Mouse (Mus musculus): ENCODE results near the gene Olfr591. TPM values are rescaled to one million over a fixed set of nuclear protein-coding genes. Genes with fewer than 3 reads are reported as not detected.
"Not testable (repeated sequence)": the region's sequence is repeated elsewhere in the genome, so short reads cannot be mapped to it uniquely, and the experiment has no call there.

Olfr591 gene
- polyA plus RNA-seq (2015; fragmentation: Nextera tagmentation; extraction: Ambion mirVana), result not detected in 2 replicates

DNA sequence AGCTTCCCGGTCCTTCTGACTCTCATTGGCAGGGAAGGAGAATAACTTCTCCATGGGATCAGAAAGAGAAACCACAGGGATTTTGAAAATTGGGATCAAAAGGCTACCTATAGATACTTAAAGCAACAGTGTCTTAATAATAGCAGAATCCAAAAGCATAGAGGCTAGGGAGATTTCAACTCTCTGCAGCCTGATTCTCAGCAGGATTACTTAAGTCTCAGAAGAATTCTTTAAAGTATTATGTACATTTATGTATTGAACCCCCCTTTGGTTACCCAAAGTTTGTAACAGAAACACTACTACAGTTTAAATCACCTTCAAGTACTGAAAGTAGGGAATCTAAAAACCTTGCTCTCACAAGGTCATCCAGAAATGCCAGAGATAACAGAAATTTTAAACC is at the start of gene Olfr591:
Gene Olfr591, minus strand, starts transcription at position 101 of the 400 bp plus-strand sequence.
- no peak within 1 kb of the TSS for H3K4me3 ChIP-seq (ENCODE audit: low read length)
- peaks cover 7% of the 10 kb centered on the region; the same call in 1 of the 2 replicates for H3K9me3 ChIP-seq (ENCODE audit: control insufficient read depth, low read length)
- no peaks in the 10 kb centered on the region for H3K36me3 ChIP-seq (ENCODE audit: control insufficient read depth, insufficient read depth, low read length)
- H3K4me1 ChIP-seq (ENCODE audit: control insufficient read depth, insufficient read depth, low read length), result no peaks in the 10 kb centered on the region
- H3K9ac ChIP-seq (ENCODE audit: low read depth, low read length), result no peak within 1 kb of the TSS
- H3K27ac ChIP-seq (ENCODE audit: low read length), result no peak within 1 kb of the TSS
- 67% methylated on average over 1 of the region's 1 CpGs for WGBS
- H3K4me2 ChIP-seq (ENCODE audit: low read depth, low read length), result no peak within 1 kb of the TSS
- no peaks in the 10 kb centered on the region for H3K27me3 ChIP-seq (replicated peaks; ENCODE audit: control insufficient read depth, insufficient read depth, low read length)
- no peak for ATAC-seq

DNA sequence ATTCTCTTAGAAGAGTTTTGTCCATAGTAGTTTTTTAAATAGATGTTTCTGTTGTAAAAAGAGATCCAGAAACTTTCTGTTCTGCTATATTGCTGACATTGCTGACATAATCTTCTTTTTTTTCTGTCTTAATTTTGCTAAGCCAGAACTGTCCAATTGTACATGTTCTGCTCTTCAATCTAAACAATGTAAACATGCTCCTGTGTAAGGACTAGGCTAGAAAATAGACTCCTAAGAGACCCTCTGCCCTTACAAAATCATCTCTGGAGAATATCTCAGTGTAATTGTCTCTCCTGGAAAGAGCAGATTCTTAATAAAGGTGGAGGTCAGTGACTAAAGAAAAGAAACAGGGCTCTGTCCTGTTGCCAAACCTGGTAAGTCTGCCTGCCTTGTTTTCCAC is 38.6 kb upstream of the Olfr591 start, which contains the start of gene Olfr594:
Gene Olfr594, plus strand, starts transcription at position 301 of the 400 bp plus-strand sequence.
- ATAC-seq, result no peak
- Histone ChIP-seq H3K4me2 (ENCODE audit: low read depth, low read length) (no peak within 1 kb of the TSS), H3K9ac (ENCODE audit: low read depth, low read length) (no peak within 1 kb of the TSS), H3K9me3 (ENCODE audit: control insufficient read depth, low read length) (no peaks in the 10 kb centered on the region), H3K4me3 (ENCODE audit: low read length) (no peak within 1 kb of the TSS), H3K27me3 (replicated peaks; ENCODE audit: control insufficient read depth, insufficient read depth, low read length) (no peaks in the 10 kb centered on the region), H3K4me1 (ENCODE audit: control insufficient read depth, insufficient read depth, low read length) (no peaks in the 10 kb centered on the region), H3K36me3 (ENCODE audit: control insufficient read depth, insufficient read depth, low read length) (no peaks in the 10 kb centered on the region), H3K27ac (ENCODE audit: low read length) (no peak within 1 kb of the TSS)

DNA sequence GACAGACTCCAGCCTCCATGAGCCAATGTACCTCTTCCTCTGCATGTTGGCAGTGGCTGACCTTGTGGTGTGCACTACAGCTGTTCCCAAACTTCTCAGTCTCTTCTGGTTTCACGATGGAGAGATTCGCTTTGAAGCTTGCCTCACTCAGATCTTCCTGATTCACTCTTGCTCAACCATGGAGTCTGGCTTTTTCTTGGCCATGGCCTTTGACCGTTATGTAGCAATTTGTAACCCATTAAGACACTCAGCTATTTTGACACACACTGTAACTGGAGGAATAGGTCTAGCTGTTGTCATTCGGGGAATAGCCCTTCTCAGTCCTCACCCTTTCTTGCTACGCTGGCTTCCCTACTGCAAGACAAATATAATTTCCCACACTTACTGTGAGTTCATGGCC is 33.9 kb upstream of the Olfr591 start:
- not testable (repeated sequence) for H3K27me3 ChIP-seq (replicated peaks; ENCODE audit: control insufficient read depth, insufficient read depth, low read length); H3K4me3 ChIP-seq (ENCODE audit: low read length); H3K36me3 ChIP-seq (ENCODE audit: control insufficient read depth, insufficient read depth, low read length); ATAC-seq; H3K9me3 ChIP-seq (ENCODE audit: control insufficient read depth, low read length); H3K9ac ChIP-seq (ENCODE audit: low read depth, low read length); H3K4me2 ChIP-seq (ENCODE audit: low read depth, low read length); H3K4me1 ChIP-seq (ENCODE audit: control insufficient read depth, insufficient read depth, low read length); H3K27ac ChIP-seq (ENCODE audit: low read length)
- WGBS, result 82% methylated on average over 5 of the region's 5 CpGs

DNA sequence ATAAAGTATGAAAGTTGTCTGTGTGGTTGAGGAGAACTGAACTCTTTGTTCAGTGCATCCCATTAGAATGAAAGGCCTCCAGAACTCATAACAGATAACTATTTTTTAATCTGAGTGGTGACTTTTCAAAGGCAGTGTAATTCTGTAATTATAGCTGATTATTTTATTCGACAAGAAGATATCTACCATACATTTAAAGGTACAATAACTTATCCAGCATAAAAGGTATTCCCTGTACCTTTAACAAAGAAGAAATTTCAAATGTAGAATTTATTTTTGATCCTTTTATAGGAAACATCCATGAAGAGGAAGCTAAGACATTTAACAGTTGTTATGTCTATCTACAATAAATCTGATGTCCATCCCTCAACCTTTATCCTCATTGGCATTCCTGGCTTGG is 33.4 kb upstream of the Olfr591 start, which contains the start of gene Olfr593:
Gene Olfr593, plus strand, starts transcription at position 301 of the 400 bp plus-strand sequence.
- WGBS, result 73% methylated on average over 1 of the region's 1 CpGs
- H3K4me3 ChIP-seq (ENCODE audit: low read length), result no peak within 1 kb of the TSS
- no peaks in the 10 kb centered on the region for H3K36me3 ChIP-seq (ENCODE audit: control insufficient read depth, insufficient read depth, low read length)
- no peaks in the 10 kb centered on the region for H3K27me3 ChIP-seq (replicated peaks; ENCODE audit: control insufficient read depth, insufficient read depth, low read length)
- no peak within 1 kb of the TSS for H3K4me2 ChIP-seq (ENCODE audit: low read depth, low read length)
- no peak within 1 kb of the TSS for H3K9ac ChIP-seq (ENCODE audit: low read depth, low read length)
- no peaks in the 10 kb centered on the region for H3K9me3 ChIP-seq (ENCODE audit: control insufficient read depth, low read length)
- no peak within 1 kb of the TSS for H3K27ac ChIP-seq (ENCODE audit: low read length)
- no peaks in the 10 kb centered on the region for H3K4me1 ChIP-seq (ENCODE audit: control insufficient read depth, insufficient read depth, low read length)
- no peak for ATAC-seq

DNA sequence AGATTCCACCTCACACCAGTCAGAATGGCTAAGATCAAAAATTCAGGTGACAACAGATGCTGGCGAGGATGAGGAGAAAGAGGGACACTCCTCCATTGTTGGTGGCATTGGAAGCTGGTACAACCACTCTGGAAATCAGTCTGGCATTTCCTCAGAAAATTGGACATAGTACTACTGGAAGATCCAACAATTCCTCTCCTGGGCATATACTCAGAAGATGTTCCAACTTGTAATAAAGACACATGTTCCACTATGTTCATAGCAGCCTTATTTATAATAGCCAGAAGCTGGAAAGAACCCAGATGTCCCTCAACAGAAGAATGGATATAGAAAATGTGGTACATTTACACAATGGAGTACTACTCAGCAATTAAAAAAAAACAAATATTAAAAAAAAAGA is 6.4 kb upstream of the Olfr591 start, which contains the start of gene Olfr592:
Gene Olfr592, plus strand, starts transcription at position 301 of the 400 bp plus-strand sequence.
- 80% methylated on average over 1 of the region's 1 CpGs for WGBS
- H3K27me3 ChIP-seq (replicated peaks; ENCODE audit: control insufficient read depth, insufficient read depth, low read length); H3K36me3 ChIP-seq (ENCODE audit: control insufficient read depth, insufficient read depth, low read length); ATAC-seq; H3K9me3 ChIP-seq (ENCODE audit: control insufficient read depth, low read length); H3K27ac ChIP-seq (ENCODE audit: low read length); H3K4me1 ChIP-seq (ENCODE audit: control insufficient read depth, insufficient read depth, low read length); H3K4me2 ChIP-seq (ENCODE audit: low read depth, low read length); H3K4me3 ChIP-seq (ENCODE audit: low read length); H3K9ac ChIP-seq (ENCODE audit: low read depth, low read length): not testable (repeated sequence)

DNA sequence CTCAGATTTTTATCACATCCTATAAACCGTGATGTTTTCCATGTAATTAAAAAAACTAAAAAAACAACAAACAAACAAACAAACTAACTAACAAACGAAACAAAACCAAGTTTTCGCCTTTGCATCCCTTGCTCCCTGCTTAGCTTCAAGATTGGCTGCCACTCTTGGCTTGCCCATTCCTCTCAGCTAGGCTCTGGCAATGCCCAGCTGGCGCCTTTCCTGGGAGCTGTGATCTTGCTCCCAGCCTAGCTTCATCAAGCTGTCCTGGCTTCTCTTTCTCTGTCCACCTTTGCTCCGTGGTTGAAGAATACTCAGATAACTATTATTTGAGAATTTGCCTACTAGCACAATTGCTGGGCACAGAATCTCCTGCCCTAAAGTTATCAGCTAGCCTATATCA is 8.4 kb downstream of the Olfr591 start:
- ATAC-seq, result no peak
- no peaks in the 10 kb centered on the region for H3K4me1 ChIP-seq (ENCODE audit: control insufficient read depth, insufficient read depth, low read length)
- no peaks in the 10 kb centered on the region for H3K36me3 ChIP-seq (ENCODE audit: control insufficient read depth, insufficient read depth, low read length)
- H3K4me3 ChIP-seq (ENCODE audit: low read length), result no peak overlapping the region
- no peak overlapping the region for H3K27ac ChIP-seq (ENCODE audit: low read length)
- no peak overlapping the region for H3K9ac ChIP-seq (ENCODE audit: low read depth, low read length)
- 80% methylated on average over 5 of the region's 5 CpGs for WGBS
- no peak overlapping the region for H3K4me2 ChIP-seq (ENCODE audit: low read depth, low read length)
- H3K9me3 ChIP-seq (ENCODE audit: control insufficient read depth, low read length), result no peaks in the 10 kb centered on the region
- H3K27me3 ChIP-seq (replicated peaks; ENCODE audit: control insufficient read depth, insufficient read depth, low read length), result no peaks in the 10 kb centered on the region

DNA sequence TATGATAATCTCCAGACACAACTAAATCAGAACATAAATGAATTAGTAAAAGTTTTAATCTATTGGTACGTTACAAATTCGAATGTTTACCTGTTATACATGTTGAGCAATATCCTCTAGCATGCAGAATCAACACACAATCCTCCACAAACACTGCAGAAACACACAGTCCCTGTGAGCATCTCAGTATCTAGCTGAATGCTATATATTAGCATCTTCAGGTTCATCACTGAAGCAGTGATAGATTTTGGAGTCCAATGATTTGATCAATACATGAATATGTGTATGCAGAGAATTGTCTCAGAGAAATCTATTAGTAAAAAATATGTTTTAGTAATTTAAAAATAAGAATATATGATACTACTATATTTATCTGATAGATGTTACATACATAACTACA is 21.9 kb downstream of the Olfr591 start, which contains the start of gene Olfr589:
Gene Olfr589, minus strand, starts transcription at position 101 of the 400 bp plus-strand sequence.
- H3K27me3 ChIP-seq (replicated peaks; ENCODE audit: control insufficient read depth, insufficient read depth, low read length), result no peaks in the 10 kb centered on the region
- no peak within 1 kb of the TSS for H3K9ac ChIP-seq (ENCODE audit: low read depth, low read length)
- H3K36me3 ChIP-seq (ENCODE audit: control insufficient read depth, insufficient read depth, low read length), result no peaks in the 10 kb centered on the region
- H3K27ac ChIP-seq (ENCODE audit: low read length), result no peak within 1 kb of the TSS
- 61% methylated on average over 2 of the region's 2 CpGs for WGBS
- no peak within 1 kb of the TSS for H3K4me3 ChIP-seq (ENCODE audit: low read length)
- ATAC-seq, result no peak
- no peaks in the 10 kb centered on the region for H3K4me1 ChIP-seq (ENCODE audit: control insufficient read depth, insufficient read depth, low read length)
- H3K4me2 ChIP-seq (ENCODE audit: low read depth, low read length), result no peak within 1 kb of the TSS
- H3K9me3 ChIP-seq (ENCODE audit: control insufficient read depth, low read length), result no peaks in the 10 kb centered on the region

DNA sequence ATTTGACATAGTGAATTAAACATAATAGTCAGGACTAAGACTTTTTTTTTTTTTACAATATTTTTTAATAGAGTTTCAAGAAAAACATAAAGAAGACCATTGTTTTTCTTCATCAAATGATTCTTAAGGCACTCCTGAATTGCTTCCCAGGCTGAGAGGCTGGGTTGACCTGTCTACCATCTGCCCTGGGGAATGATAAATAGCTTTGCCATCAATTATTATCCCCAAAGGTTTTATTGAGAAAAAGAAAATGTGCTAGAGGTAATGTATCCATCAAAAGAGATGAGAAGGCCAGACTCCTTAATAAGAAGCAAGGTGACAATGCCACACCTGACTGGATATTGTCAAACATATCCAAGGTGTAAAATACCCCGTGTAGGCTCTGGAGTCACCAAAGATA is 37.6 kb downstream of the Olfr591 start, which contains the start of gene Olfr588-ps1:
Gene Olfr588-ps1, plus strand, starts transcription at position 301 of the 400 bp plus-strand sequence.
- Histone ChIP-seq H3K27ac (ENCODE audit: low read length) (no peak within 1 kb of the TSS), H3K4me1 (ENCODE audit: control insufficient read depth, insufficient read depth, low read length) (no peaks in the 10 kb centered on the region), H3K9me3 (ENCODE audit: control insufficient read depth, low read length) (no peaks in the 10 kb centered on the region), H3K27me3 (replicated peaks; ENCODE audit: control insufficient read depth, insufficient read depth, low read length) (no peaks in the 10 kb centered on the region), H3K9ac (ENCODE audit: low read depth, low read length) (no peak within 1 kb of the TSS), H3K4me3 (ENCODE audit: low read length) (no peak within 1 kb of the TSS), H3K36me3 (ENCODE audit: control insufficient read depth, insufficient read depth, low read length) (no peaks in the 10 kb centered on the region), H3K4me2 (ENCODE audit: low read depth, low read length) (no peak within 1 kb of the TSS)
- 84% methylated on average over 1 of the region's 1 CpGs for WGBS
- no peak for ATAC-seq

DNA sequence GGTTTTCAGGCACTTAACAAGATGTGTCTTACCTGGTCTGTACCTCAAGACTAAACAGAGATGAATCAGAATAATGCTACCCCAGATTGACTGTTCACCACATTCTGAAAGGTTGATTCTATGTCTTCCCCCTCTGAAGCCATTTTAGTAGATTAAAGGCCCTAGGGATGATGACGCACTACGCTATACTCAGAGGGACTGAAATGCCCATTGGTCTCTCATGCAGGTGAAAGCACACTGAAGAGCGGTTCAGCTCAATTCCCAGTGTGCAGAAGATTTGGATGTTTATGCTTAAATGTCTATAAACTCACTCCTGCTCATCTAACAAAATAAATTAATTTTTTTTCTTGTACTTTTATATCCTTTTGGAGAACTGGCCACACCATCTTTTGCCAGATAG is 52.6 kb downstream of the Olfr591 start, which contains the start of gene Olfr586:
Gene Olfr586, minus strand, starts transcription at position 101 of the 400 bp plus-strand sequence.
- no peak for ATAC-seq
- H3K27ac ChIP-seq (ENCODE audit: low read length), result no peak within 1 kb of the TSS
- no peaks in the 10 kb centered on the region for H3K9me3 ChIP-seq (ENCODE audit: control insufficient read depth, low read length)
- no peak within 1 kb of the TSS for H3K4me3 ChIP-seq (ENCODE audit: low read length)
- H3K36me3 ChIP-seq (ENCODE audit: control insufficient read depth, insufficient read depth, low read length), result no peaks in the 10 kb centered on the region
- no peaks in the 10 kb centered on the region for H3K27me3 ChIP-seq (replicated peaks; ENCODE audit: control insufficient read depth, insufficient read depth, low read length)
- no peak within 1 kb of the TSS for H3K9ac ChIP-seq (ENCODE audit: low read depth, low read length)
- H3K4me2 ChIP-seq (ENCODE audit: low read depth, low read length), result no peak within 1 kb of the TSS
- 89% methylated on average over 3 of the region's 3 CpGs for WGBS
- no peaks in the 10 kb centered on the region for H3K4me1 ChIP-seq (ENCODE audit: control insufficient read depth, insufficient read depth, low read length)

DNA sequence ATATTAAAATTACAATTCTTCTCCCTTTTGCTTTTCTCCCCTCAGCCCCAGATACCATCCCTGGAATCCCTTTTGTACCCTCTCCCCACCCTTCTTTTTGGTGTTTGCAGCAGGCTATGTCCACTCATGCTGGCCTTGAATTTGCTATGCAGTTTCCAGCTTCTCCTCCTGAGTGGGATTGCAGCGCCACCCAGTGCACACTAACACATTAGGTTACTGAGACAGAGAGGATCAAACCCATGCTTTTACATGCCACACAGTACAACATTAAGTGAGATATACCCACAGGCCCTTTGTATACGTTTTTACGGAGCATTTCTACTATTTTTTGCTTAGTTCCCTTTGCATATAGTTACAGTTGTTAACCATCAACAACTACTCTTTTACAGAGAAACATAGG is 58.7 kb downstream of the Olfr591 start:
- H3K4me2 ChIP-seq (ENCODE audit: low read depth, low read length), result no peak overlapping the region
- H3K9ac ChIP-seq (ENCODE audit: low read depth, low read length), result no peak overlapping the region
- H3K9me3 ChIP-seq (ENCODE audit: control insufficient read depth, low read length), result no peaks in the 10 kb centered on the region
- H3K4me3 ChIP-seq (ENCODE audit: low read length), result no peak overlapping the region
- no peaks in the 10 kb centered on the region for H3K4me1 ChIP-seq (ENCODE audit: control insufficient read depth, insufficient read depth, low read length)
- H3K27ac ChIP-seq (ENCODE audit: low read length), result no peak overlapping the region
- ATAC-seq, result no peak
- no peaks in the 10 kb centered on the region for H3K27me3 ChIP-seq (replicated peaks; ENCODE audit: control insufficient read depth, insufficient read depth, low read length)
- no peaks in the 10 kb centered on the region for H3K36me3 ChIP-seq (ENCODE audit: control insufficient read depth, insufficient read depth, low read length)
- 53% methylated on average over 3 of the region's 3 CpGs for WGBS
